In genomic region chr5:20334549-20334948, GRCm38 (mm10) we compare ENCODE assay signal across 18 mouse cellular contexts.
DNase-seq lines count a peak whose midpoint lies in the region; ATAC-seq and TF ChIP-seq lines count a peak whose summit lies in the region.
"Had no signal": no experiment of that assay in that cellular context is flagged by ENCODE, and none has a peak within 500 bp of the region (broad histone marks: within the 10 kb centered on the region; RNA-seq: fewer than 3 reads in every experiment).

No protein-coding gene starts in this region.

- peak overlapping the region; percentile 47; the same call in 1 of the 2 replicates for H3K27ac ChIP-seq in layer of hippocampus, adult 2 months
- no peak overlapping the region for H3K27ac ChIP-seq in hindbrain, embryonic 10.5 days
- H3K27ac ChIP-seq: embryonic facial prominence, embryonic 13.5 days; heart, embryonic 13.5 days; hindbrain, embryonic 14.5 days had no signal

- H3K36me3 ChIP-seq in hindbrain, embryonic 10.5 days: no peaks in the 10 kb centered on the region
- H3K36me3 ChIP-seq: embryonic facial prominence, embryonic 13.5 days; heart, embryonic 13.5 days had no signal

- no peaks in the 10 kb centered on the region for H3K27me3 ChIP-seq in hindbrain, embryonic 10.5 days (ENCODE audit: insufficient read depth, poor library complexity, severe bottlenecking)
- H3K27me3 ChIP-seq: embryonic facial prominence, embryonic 13.5 days; heart, embryonic 13.5 days had no signal

- no peaks in the 10 kb centered on the region for H3K4me1 ChIP-seq in hindbrain, embryonic 10.5 days (replicated peaks)
- H3K4me1 ChIP-seq: embryonic facial prominence, embryonic 13.5 days; heart, embryonic 13.5 days had no signal

- no peak for TF ChIP-seq CTCF in layer of hippocampus, adult 2 months (conservative IDR thresholded peaks at IDR 0.05)

- DNase-seq in layer of hippocampus, adult 2 months (ENCODE audit: low spot score in 2 of 2): no peak
- no peak for DNase-seq in layer of hippocampus, adult 9-10 months (ENCODE audit: low spot score)
- peak; percentile 24 for DNase-seq in fibroblast of lung, adult 2 months (ENCODE audit: low read depth)
- peak; percentile 7 for DNase-seq in lung, postnatal 10 days
- no peak for DNase-seq in hindbrain, embryonic 10.5 days (ENCODE audit: low spot score)
- DNase-seq in testis, postnatal 14 days (ENCODE audit: low spot score): no peak
- DNase-seq: adrenal gland, postnatal 25 days; cerebellum, adult 18-20 months; cerebellum, adult 9-11 months; cerebellum, postnatal 36 days; gastrocnemius, postnatal 36 days; heart, adult 11 months; heart, postnatal 36 days had no signal

- ATAC-seq in megakaryocyte progenitor cell, adult 5-6 weeks (replicated peaks; ENCODE audit: poor library complexity): 0 out of 2 replicates have a peak, but pooled peaks have one; percentile 20
- ATAC-seq: forebrain, embryonic 14.5 days had no signal

- no peak overlapping the region for H3K4me3 ChIP-seq in layer of hippocampus, adult 2 months
- no peak overlapping the region for H3K4me3 ChIP-seq in hindbrain, embryonic 10.5 days
- H3K4me3 ChIP-seq: embryonic facial prominence, embryonic 13.5 days; heart, embryonic 13.5 days had no signal

- no peaks in the 10 kb centered on the region for H3K9me3 ChIP-seq in hindbrain, embryonic 10.5 days
- H3K9me3 ChIP-seq: embryonic facial prominence, embryonic 13.5 days; heart, embryonic 13.5 days had no signal

Comparison
In these comparisons a context has a peak if more than half of its experiments do, and no peak if none do; other contexts are left out.
1. DNase-seq: peak in fibroblast of lung, adult 2 months (single experiment) and lung, postnatal 10 days (single experiment); none in layer of hippocampus, adult 2 months (0 of 2), layer of hippocampus, adult 9-10 months (single experiment), hindbrain, embryonic 10.5 days (single experiment) and testis, postnatal 14 days (single experiment).